ENCODE assay signal across 17 mouse cellular contexts in the genomic region with DNA sequence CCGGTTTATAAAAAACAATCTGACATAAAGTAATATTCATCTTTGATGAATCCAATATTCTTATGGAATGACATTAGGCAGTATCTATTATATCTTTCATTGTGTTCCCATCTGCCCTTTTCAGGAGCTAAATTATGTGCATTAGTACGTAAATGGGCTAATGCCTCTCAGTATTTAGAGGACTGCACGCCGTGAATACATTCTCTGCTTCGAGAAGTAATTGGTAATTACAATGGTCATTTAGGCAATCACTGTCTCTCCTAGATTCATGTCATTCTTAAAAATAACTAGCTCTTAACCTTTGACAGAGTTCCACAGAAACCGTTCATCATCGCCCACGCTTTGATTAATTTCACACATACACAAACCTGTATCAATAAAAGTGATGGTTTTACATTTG. TPM values are rescaled to one million over a fixed set of nuclear protein-coding genes. Genes with fewer than 3 reads are reported as not detected.
"Had no signal": no experiment of that assay in that cellular context is flagged by ENCODE, and none has a peak within 500 bp of the region (broad histone marks: within the 10 kb centered on the region; RNA-seq: fewer than 3 reads in every experiment).

No protein-coding gene starts in this region.

- DNase-seq: lung, adult 18-20 months; lung, embryonic 14.5 days; lung, postnatal 10 days; lung, postnatal 4 days; midbrain, embryonic 14.5 days; right cerebral cortex, adult 18-20 months; right cerebral cortex, postnatal 25 days; right cerebral cortex, postnatal 4 days; spleen, adult 18-20 months; thymus, adult 18-20 months; thymus, postnatal 14 days; thymus, postnatal 36 days had no signal

- H3K27me3 ChIP-seq: midbrain, embryonic 12.5 days had no signal

- H3K4me2 ChIP-seq: lung, embryonic 14.5 days; midbrain, embryonic 12.5 days had no signal

- H3K9me3 ChIP-seq: midbrain, embryonic 10.5 days; midbrain, embryonic 12.5 days had no signal

- H3K4me3 ChIP-seq: midbrain, embryonic 10.5 days; midbrain, embryonic 12.5 days; myocyte had no signal

- H3K27ac ChIP-seq: midbrain, embryonic 10.5 days; midbrain, embryonic 12.5 days had no signal

- H3K36me3 ChIP-seq: midbrain, embryonic 10.5 days; midbrain, embryonic 12.5 days had no signal

- H3K9ac ChIP-seq: lung, embryonic 14.5 days; midbrain, embryonic 12.5 days had no signal

- ATAC-seq: midbrain, embryonic 16.5 days had no signal

RNA-seq across cellular contexts. Expression of a gene that starts 60.0 kb away (rescaled TPM):
- total RNA-seq: megakaryocyte-erythroid progenitor cell, adult 5-6 weeks had no signal
- polyA plus RNA-seq: myocyte had no signal
